Mouse (Mus musculus): ENCODE measurements around the gene Ssh2. TPM values are rescaled to one million over a fixed set of nuclear protein-coding genes. Genes with fewer than 3 reads are reported as not detected.

Gene Ssh2
- polyA plus RNA-seq, 1 experiment from 2014 or later: 13.0 TPM

DNA sequence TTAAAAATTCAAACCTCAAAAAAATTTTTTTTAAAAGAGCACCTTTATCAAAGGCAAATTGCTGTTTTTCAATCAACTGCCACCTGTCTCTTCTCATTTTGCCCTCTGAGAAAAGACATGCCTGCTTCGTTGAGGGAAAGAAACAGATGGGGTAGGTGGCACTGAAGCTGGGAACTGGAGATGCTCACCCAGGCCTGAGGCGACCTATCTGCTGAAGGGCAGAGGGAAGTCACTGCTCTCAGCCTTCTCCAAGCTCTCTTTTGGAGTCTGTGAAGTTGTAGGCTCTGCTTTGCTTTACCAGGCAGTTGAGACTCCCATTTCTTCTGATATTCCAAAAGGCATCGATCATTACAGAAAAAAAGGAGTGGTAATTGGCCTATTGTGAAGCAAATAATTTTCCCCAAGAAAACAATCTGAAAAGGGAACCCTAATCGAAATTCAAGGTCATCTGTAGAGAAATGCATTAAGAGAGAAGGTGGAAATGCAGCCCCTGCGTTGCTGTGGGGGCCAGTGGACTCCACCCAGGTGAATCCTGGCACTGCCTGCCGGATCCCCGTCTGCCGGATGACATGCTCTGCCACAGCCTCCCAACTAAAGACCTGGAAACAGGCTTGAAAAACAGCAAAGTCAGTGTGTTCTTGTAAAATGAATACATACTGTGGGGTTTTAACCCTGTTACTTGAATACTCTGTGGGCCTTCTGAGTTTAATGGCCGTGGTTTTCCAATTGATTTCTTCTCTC lies 239.9 kb downstream of the Ssh2 start:
- no peak for ATAC-seq (ENCODE audit: low FRiP score)
- H3K4me3 ChIP-seq (ENCODE audit: low read depth, low read length): no peak overlapping the region
- DNase-seq (ENCODE audit: low spot score, missing footprints): no peak
- peaks cover 6% of the 10 kb centered on the region; the same call in 1 of the 2 replicates for H3K27me3 ChIP-seq (ENCODE audit: control insufficient read depth, insufficient read depth, low read length)
- 88% methylated on average over 9 of the region's 9 CpGs for WGBS
- no peaks in the 10 kb centered on the region for H3K4me1 ChIP-seq (ENCODE audit: control insufficient read depth, insufficient read depth, low read length)
- H3K27ac ChIP-seq (ENCODE audit: low read depth, low read length): no peak overlapping the region
- no peaks in the 10 kb centered on the region for H3K9me3 ChIP-seq (ENCODE audit: control insufficient read depth, low read length)
- H3K9ac ChIP-seq (ENCODE audit: low read length): no peak overlapping the region
- no peak overlapping the region for H3K4me2 ChIP-seq
- no peaks in the 10 kb centered on the region; the same call in 1 of the 2 replicates for H3K36me3 ChIP-seq (ENCODE audit: control insufficient read depth, insufficient read depth, low read length)

DNA sequence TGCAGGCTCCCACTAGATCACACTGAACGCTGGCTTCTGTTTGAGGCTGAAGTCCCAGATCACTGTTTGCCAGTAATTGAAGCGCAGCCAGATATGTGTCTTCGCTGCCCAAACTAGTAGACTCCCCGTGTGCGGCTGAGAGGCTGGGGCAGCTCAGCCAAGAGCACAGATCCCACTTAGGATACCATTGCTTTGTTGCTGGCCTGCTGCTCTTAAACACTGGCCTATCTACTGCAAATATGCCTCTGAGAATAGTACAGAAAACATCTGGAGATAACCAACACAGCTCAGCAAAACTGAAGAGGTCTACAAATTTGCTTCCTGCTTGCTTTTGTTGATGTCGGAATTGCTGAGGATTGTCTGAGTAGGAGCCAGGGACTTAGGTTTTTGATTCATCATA lies 240.8 kb downstream of the Ssh2 start:
- no peak overlapping the region for H3K4me3 ChIP-seq (ENCODE audit: low read depth, low read length)
- 86% methylated on average over 6 of the region's 6 CpGs for WGBS
- DNase-seq (ENCODE audit: low spot score, missing footprints): no peak
- no peak for ATAC-seq (ENCODE audit: low FRiP score)
- H3K4me1 ChIP-seq (ENCODE audit: control insufficient read depth, insufficient read depth, low read length): peaks cover 1% of the 10 kb centered on the region; the same call in 1 of the 2 replicates
- H3K27ac ChIP-seq (ENCODE audit: low read depth, low read length): no peak overlapping the region
- no peaks in the 10 kb centered on the region for H3K9me3 ChIP-seq (ENCODE audit: control insufficient read depth, low read length)
- no peaks in the 10 kb centered on the region; the same call in 1 of the 2 replicates for H3K36me3 ChIP-seq (ENCODE audit: control insufficient read depth, insufficient read depth, low read length)
- no peak overlapping the region for H3K4me2 ChIP-seq
- no peak overlapping the region for H3K9ac ChIP-seq (ENCODE audit: low read length)
- peaks cover 13% of the 10 kb centered on the region; the same call in 1 of the 2 replicates for H3K27me3 ChIP-seq (ENCODE audit: control insufficient read depth, insufficient read depth, low read length)

DNA sequence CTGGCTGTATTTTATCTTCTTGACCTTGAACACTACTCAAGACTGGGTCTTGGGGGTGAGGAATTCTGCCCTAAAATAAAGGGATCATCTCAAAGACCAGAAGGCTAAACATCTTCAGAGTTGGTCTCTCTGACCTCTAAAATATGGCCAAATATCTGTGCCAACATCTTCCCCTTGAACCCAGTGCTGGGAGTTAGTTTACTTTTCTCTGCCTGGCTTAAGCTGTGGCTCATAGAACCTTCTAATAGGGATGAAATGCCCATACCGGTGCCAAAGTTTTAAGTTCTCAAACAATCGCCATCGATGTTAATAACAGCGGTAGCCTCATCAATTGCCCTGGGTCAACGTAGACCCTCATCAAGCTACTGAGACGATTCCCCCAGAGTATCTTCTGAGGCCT lies 245.8 kb downstream of the Ssh2 start:
- H3K27ac ChIP-seq (ENCODE audit: low read depth, low read length): no peak overlapping the region
- peaks cover 49% of the 10 kb centered on the region for H3K27me3 ChIP-seq (ENCODE audit: control insufficient read depth, insufficient read depth, low read length)

DNA sequence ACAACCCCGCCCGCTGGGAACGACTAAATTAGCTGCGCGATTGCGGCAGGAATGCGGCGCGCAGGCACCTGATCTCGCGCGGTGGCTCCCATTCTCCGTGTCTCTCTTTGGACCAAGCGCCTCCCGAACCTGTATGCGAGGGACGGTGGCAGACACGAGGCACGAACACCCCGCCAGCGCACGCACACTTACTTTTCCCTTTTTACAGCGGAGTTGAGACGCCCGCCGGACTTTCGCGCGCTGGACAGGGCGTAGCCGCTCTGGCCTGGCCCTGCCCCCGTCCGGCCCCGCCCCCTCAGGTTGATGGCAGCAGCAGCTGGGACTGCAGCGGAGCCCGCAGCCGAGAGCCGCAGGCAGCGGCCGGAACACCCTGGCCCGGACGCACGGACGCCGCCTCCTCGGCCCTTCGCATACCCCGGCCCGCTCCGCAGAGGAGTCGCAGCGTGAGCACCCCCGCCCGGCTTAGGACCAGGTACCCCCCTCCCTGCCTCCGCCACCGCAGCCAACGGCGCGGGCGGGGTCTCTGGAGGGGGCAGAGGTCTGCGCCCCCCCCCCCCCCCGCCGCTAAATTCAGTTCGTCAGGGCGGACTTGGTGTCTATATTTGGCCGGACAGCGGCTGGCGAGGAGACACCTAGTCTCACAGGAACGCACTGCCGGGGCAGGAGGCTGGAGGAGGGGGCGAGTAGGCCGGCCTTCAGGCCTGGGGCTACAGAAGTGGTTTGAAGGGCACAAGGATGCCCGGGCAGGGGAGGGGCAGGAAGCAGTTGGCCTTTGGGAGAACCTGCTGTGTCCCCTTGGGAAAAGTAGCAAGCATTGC lies 246.4 kb downstream of the Ssh2 start, which contains the start of gene Coro6:
Gene Coro6 (plus strand): TSS at position 129 of the 818 bp plus-strand sequence.
- Histone ChIP-seq H3K27ac (ENCODE audit: low read depth, low read length) (no peak within 1 kb of the TSS), H3K4me2 (peak within 1 kb of the TSS; percentile 99), H3K4me1 (ENCODE audit: control insufficient read depth, insufficient read depth, low read length) (peaks cover 11% of the 10 kb centered on the region), H3K4me3 (ENCODE audit: low read depth, low read length) (peak within 1 kb of the TSS; percentile 52), H3K9me3 (ENCODE audit: control insufficient read depth, low read length) (no peaks in the 10 kb centered on the region), H3K9ac (ENCODE audit: low read length) (peak within 1 kb of the TSS; percentile 57), H3K36me3 (ENCODE audit: control insufficient read depth, insufficient read depth, low read length) (no peaks in the 10 kb centered on the region), H3K27me3 (ENCODE audit: control insufficient read depth, insufficient read depth, low read length) (peaks cover 56% of the 10 kb centered on the region)
- peak; percentile 95 for DNase-seq (ENCODE audit: low spot score, missing footprints)
- peak; percentile 79 for ATAC-seq (ENCODE audit: low FRiP score)
- 0% methylated on average over 72 of the region's 73 CpGs for WGBS

More for the DNA sequence above, 245.8 kb downstream of the Ssh2 start:
- Histone ChIP-seq H3K4me1 (ENCODE audit: control insufficient read depth, insufficient read depth, low read length) (peaks cover 11% of the 10 kb centered on the region), H3K4me2 (peak overlapping the region; percentile 99), H3K4me3 (ENCODE audit: low read depth, low read length) (peak overlapping the region; percentile 52), H3K9me3 (ENCODE audit: control insufficient read depth, low read length) (no peaks in the 10 kb centered on the region), H3K36me3 (ENCODE audit: control insufficient read depth, insufficient read depth, low read length) (no peaks in the 10 kb centered on the region), H3K9ac (ENCODE audit: low read length) (peak overlapping the region; percentile 57)
- DNase-seq (ENCODE audit: low spot score, missing footprints) (peak; percentile 90), ATAC-seq (ENCODE audit: low FRiP score) (no peak)
- WGBS: 3% methylated on average over 6 of the region's 6 CpGs

DNA sequence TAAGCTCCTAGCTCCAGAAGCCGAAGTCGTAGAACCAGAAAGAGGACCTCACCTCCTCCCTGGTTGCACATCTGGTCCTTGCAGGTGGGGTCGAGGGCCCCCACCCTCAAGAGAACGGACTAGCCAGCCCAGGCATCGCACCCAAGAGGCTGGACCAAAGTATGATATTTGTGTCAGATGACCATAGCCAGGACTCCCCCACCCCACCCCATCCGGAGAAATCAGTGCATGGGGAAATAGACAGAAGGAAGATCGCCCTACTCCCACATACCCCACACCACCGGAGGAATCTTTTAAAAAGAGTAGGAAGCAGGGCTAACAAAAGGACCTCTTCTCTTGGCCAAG lies 247.0 kb downstream of the Ssh2 start:
- Histone ChIP-seq H3K27me3 (ENCODE audit: control insufficient read depth, insufficient read depth, low read length) (peaks cover 59% of the 10 kb centered on the region), H3K4me1 (ENCODE audit: control insufficient read depth, insufficient read depth, low read length) (peaks cover 11% of the 10 kb centered on the region), H3K9me3 (ENCODE audit: control insufficient read depth, low read length) (no peaks in the 10 kb centered on the region), H3K36me3 (ENCODE audit: control insufficient read depth, insufficient read depth, low read length) (no peaks in the 10 kb centered on the region), H3K9ac (ENCODE audit: low read length) (no peak overlapping the region), H3K27ac (ENCODE audit: low read depth, low read length) (no peak overlapping the region), H3K4me2 (no peak overlapping the region; the same call in 1 of the 2 replicates), H3K4me3 (ENCODE audit: low read depth, low read length) (no peak overlapping the region)
- no peak for ATAC-seq (ENCODE audit: low FRiP score)
- WGBS: 44% methylated on average over 8 of the region's 8 CpGs
- DNase-seq (ENCODE audit: low spot score, missing footprints): no peak

DNA sequence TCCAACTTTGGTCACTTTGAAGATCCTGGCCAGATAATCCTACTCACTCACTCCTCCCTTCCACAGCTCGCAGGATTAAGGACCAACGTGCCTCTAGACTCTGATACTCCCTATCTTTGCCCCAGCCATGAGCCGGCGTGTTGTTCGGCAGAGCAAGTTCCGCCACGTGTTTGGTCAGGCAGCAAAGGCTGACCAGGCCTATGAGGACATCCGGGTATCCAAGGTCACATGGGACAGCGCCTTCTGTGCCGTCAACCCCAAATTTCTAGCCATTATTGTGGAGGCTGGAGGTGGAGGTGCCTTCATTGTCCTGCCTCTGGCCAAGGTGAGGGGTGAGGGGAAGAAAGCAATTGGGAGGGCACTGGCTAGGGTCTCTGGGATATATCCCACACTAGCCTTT lies 247.7 kb downstream of the Ssh2 start:
- no peak for DNase-seq (ENCODE audit: low spot score, missing footprints)
- peaks cover 11% of the 10 kb centered on the region for H3K4me1 ChIP-seq (ENCODE audit: control insufficient read depth, insufficient read depth, low read length)
- H3K4me2 ChIP-seq: no peak overlapping the region
- H3K27ac ChIP-seq (ENCODE audit: low read depth, low read length): no peak overlapping the region
- H3K4me3 ChIP-seq (ENCODE audit: low read depth, low read length): no peak overlapping the region
- peaks cover 61% of the 10 kb centered on the region for H3K27me3 ChIP-seq (ENCODE audit: control insufficient read depth, insufficient read depth, low read length)
- no peaks in the 10 kb centered on the region for H3K9me3 ChIP-seq (ENCODE audit: control insufficient read depth, low read length)
- no peaks in the 10 kb centered on the region for H3K36me3 ChIP-seq (ENCODE audit: control insufficient read depth, insufficient read depth, low read length)
- no peak overlapping the region for H3K9ac ChIP-seq (ENCODE audit: low read length)
- WGBS: 71% methylated on average over 10 of the region's 10 CpGs
- no peak for ATAC-seq (ENCODE audit: low FRiP score)

DNA sequence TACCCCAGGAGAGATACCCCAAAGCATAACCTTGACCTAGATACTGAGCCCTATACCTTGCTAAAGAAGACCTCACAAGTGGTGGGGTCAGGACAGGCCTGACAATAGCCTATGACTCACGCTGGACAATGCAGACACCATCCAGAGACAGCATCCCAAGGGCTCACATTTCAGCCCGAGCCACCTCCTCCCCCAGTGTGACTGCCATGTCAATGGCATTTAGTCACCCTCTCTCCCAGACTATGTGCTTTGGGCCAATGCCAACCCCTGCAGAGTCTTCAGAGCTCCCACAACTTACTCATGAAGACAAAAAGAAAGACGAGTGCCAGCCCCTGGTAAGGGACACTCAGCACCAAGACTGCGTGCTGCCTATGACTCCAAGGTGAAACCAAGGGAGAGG lies 248.6 kb downstream of the Ssh2 start:
- ATAC-seq (ENCODE audit: low FRiP score) (no peak), DNase-seq (ENCODE audit: low spot score, missing footprints) (no peak)
- H3K36me3 ChIP-seq (ENCODE audit: control insufficient read depth, insufficient read depth, low read length): no peaks in the 10 kb centered on the region
- H3K4me1 ChIP-seq (ENCODE audit: control insufficient read depth, insufficient read depth, low read length): peaks cover 11% of the 10 kb centered on the region
- WGBS: 62% methylated on average over 4 of the region's 4 CpGs
- no peaks in the 10 kb centered on the region for H3K9me3 ChIP-seq (ENCODE audit: control insufficient read depth, low read length)
- no peak overlapping the region for H3K4me2 ChIP-seq
- peaks cover 61% of the 10 kb centered on the region for H3K27me3 ChIP-seq (ENCODE audit: control insufficient read depth, insufficient read depth, low read length)
- no peak overlapping the region for H3K9ac ChIP-seq (ENCODE audit: low read length)
- H3K4me3 ChIP-seq (ENCODE audit: low read depth, low read length): no peak overlapping the region
- H3K27ac ChIP-seq (ENCODE audit: low read depth, low read length): no peak overlapping the region

DNA sequence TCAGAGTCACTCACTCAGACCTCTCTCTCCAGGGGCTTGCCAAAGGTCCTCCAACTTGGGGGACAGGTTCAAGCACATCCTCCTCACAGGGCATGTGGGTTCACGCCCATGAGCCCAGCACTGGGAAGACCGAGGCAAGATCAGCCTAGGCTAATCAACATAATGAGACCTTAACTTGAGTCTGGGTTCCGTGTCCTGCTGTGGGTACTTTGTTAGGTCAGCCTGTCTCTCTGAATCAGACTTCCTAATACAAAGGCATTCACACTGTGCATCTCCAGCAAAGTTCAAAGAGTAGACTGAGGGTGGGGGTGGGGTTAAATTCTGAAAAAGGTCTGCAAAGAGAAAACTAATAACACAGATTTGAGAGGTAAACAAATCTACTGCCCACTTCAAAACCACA lies 249.0 kb downstream of the Ssh2 start:
- Histone ChIP-seq H3K9ac (ENCODE audit: low read length) (no peak overlapping the region), H3K36me3 (ENCODE audit: control insufficient read depth, insufficient read depth, low read length) (no peaks in the 10 kb centered on the region), H3K27ac (ENCODE audit: low read depth, low read length) (no peak overlapping the region), H3K4me3 (ENCODE audit: low read depth, low read length) (no peak overlapping the region), H3K9me3 (ENCODE audit: control insufficient read depth, low read length) (no peaks in the 10 kb centered on the region), H3K27me3 (ENCODE audit: control insufficient read depth, insufficient read depth, low read length) (peaks cover 61% of the 10 kb centered on the region), H3K4me2 (no peak overlapping the region), H3K4me1 (ENCODE audit: control insufficient read depth, insufficient read depth, low read length) (peaks cover 11% of the 10 kb centered on the region)
- 59% methylated on average over 3 of the region's 3 CpGs for WGBS
- ATAC-seq (ENCODE audit: low FRiP score): no peak
- DNase-seq (ENCODE audit: low spot score, missing footprints): no peak

DNA sequence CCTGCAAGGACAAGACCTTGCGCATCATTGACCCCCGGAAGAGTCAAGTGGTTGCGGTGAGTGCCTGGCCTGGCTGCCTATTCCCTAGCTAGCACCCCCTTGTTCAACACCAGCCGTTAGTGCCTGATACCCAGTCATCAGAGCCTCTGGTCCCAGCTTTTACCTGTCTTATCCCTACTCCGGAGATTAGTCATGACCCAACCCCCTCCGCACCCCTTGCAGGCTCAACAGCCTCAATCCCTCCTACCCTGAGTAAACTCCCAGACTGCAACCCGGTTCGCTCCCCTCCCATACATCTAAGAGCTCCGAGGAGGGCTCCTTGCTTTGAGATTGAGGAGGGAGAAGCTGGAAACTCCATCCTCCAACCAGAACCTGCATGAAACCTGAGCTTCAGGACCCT lies 250.5 kb downstream of the Ssh2 start:
- no peak for DNase-seq (ENCODE audit: low spot score, missing footprints)
- 34% methylated on average over 9 of the region's 9 CpGs for WGBS
- H3K9me3 ChIP-seq (ENCODE audit: control insufficient read depth, low read length): no peaks in the 10 kb centered on the region
- no peak overlapping the region for H3K4me2 ChIP-seq
- H3K27ac ChIP-seq (ENCODE audit: low read depth, low read length): no peak overlapping the region
- H3K4me1 ChIP-seq (ENCODE audit: control insufficient read depth, insufficient read depth, low read length): peaks cover 11% of the 10 kb centered on the region
- peaks cover 50% of the 10 kb centered on the region for H3K27me3 ChIP-seq (ENCODE audit: control insufficient read depth, insufficient read depth, low read length)
- no peak for ATAC-seq (ENCODE audit: low FRiP score)
- no peak overlapping the region for H3K4me3 ChIP-seq (ENCODE audit: low read depth, low read length)
- H3K36me3 ChIP-seq (ENCODE audit: control insufficient read depth, insufficient read depth, low read length): peaks cover 4% of the 10 kb centered on the region
- H3K9ac ChIP-seq (ENCODE audit: low read length): no peak overlapping the region

All from midbrain, embryonic 11.5 days (tissue).